Mouse (Mus musculus) activated CD4-positive, CD25-positive, alpha-beta regulatory T cell (primary cell): ENCODE data around the gene Bach2. TPM values are rescaled to one million over a fixed set of nuclear protein-coding genes. Genes with fewer than 3 reads are reported as not detected.

Experiments
- polyA plus RNA-seq, 2 experiments: library from polyadenylated mRNA; unstranded; fragments of 100-300 nt; shearing (Covaris generic); gene quantifications; one replicate each; pipeline ENCODE4 v1.2.1; 2017

Gene Bach2
- 10 to 100 TPM; 33.7 to 54.9 TPM for polyA plus RNA-seq

GRCm38 (mm10) chr4:32238366-32238854 is at the start of gene Bach2:
Bach2 (plus strand) TSS chr4:32238804.

DNA sequence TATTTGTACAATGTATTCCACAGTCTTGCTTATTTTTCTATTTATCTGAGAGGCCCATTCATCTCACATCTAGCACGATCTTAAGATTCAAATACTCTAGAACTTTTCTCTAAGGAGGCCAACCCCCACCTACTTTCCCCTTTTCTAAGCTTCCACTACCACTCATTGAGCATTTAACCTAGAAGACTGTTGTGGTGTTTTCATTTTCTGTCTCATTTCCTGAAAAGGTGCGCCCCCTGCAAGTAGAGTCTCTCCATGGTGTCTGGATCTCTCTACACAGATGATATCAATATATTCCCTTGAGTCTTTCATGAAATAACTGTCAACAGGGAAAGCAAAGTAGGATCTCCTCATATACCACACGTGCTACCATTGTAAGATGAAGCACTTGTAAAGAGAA is 364.1 kb downstream of the Bach2 start, which contains the start of gene Gja10:
Gja10 (minus strand) TSS at position 101 of the 400 bp plus-strand sequence.

GRCm38 (mm10) chr4:32615034-32615881 is 376.7 kb downstream of the Bach2 start, which contains the start of gene Casp8ap2:
Casp8ap2 (plus strand) TSS chr4:32615451.

